Mouse (Mus musculus): ENCODE measurements around the gene Nusap1. TPM values are rescaled to one million over a fixed set of nuclear protein-coding genes. Genes with fewer than 3 reads are reported as not detected.
A peak's percentile ranks its signal among the peaks of the same experiment; 100 is the strongest.
"Not testable (repeated sequence)": the region's sequence is repeated elsewhere in the genome, so short reads cannot be mapped to it uniquely, and the experiment has no call there.

The Nusap1 gene
- polyA plus RNA-seq, 1 experiment from 2014 or later, result 19.6 TPM

- H3K4me3 ChIP-seq; H3K27ac ChIP-seq; ATAC-seq (ENCODE audit: low FRiP score); H3K4me1 ChIP-seq (replicated peaks); H3K9me3 ChIP-seq; H3K4me2 ChIP-seq; H3K9ac ChIP-seq; H3K27me3 ChIP-seq; H3K36me3 ChIP-seq: not testable (repeated sequence)
- WGBS, result 74% methylated on average over 23 of the region's 23 CpGs
Measured at GRCm38 (mm10) chr2:119665744-119666143, 47.6 kb downstream of the Nusap1 start.

GRCm38 (mm10) chr2:119669010-119669409 is 50.9 kb downstream of the Nusap1 start:
- ATAC-seq (ENCODE audit: low FRiP score), result no peak
- no peaks in the 10 kb centered on the region for H3K36me3 ChIP-seq
- peaks cover 4% of the 10 kb centered on the region for H3K4me1 ChIP-seq (replicated peaks)
- no peak overlapping the region for H3K9ac ChIP-seq
- 13% methylated on average over 7 of the region's 7 CpGs for WGBS
- H3K9me3 ChIP-seq, result no peaks in the 10 kb centered on the region
- no peak overlapping the region for H3K4me3 ChIP-seq
- peaks cover 7% of the 10 kb centered on the region; the same call in 1 of the 2 replicates for H3K27me3 ChIP-seq
- H3K27ac ChIP-seq, result no peak overlapping the region
- no peak overlapping the region for H3K4me2 ChIP-seq

- H3K27ac ChIP-seq, result peak within 1 kb of the TSS; percentile 84
- H3K27me3 ChIP-seq, result peaks cover 4% of the 10 kb centered on the region; the same call in 1 of the 2 replicates
- H3K4me1 ChIP-seq (replicated peaks), result peaks cover 32% of the 10 kb centered on the region
- H3K36me3 ChIP-seq, result no peaks in the 10 kb centered on the region
- peak within 1 kb of the TSS; percentile 88 for H3K4me2 ChIP-seq
- peak within 1 kb of the TSS; percentile 97 for H3K9ac ChIP-seq
- H3K9me3 ChIP-seq, result no peaks in the 10 kb centered on the region
- H3K4me3 ChIP-seq, result peak within 1 kb of the TSS; percentile 82
- WGBS, result under 1% methylated on average over 44 of the region's 58 CpGs
- peak; percentile 96 for ATAC-seq (ENCODE audit: low FRiP score)
Measured at GRCm38 (mm10) chr2:119674525-119675214, 56.6 kb downstream of the Nusap1 start, which contains the start of gene Rtf1. Gene Rtf1, plus strand, starts transcription at chr2:119675068.

- peak; percentile 90 for ATAC-seq (ENCODE audit: low FRiP score)
- H3K4me1 ChIP-seq (replicated peaks), result peaks cover 32% of the 10 kb centered on the region
- H3K4me3 ChIP-seq, result peak overlapping the region; percentile 82
- H3K9me3 ChIP-seq, result no peaks in the 10 kb centered on the region
- WGBS, result under 1% methylated on average over 38 of the region's 39 CpGs
- peak overlapping the region; percentile 88 for H3K4me2 ChIP-seq
- H3K27ac ChIP-seq, result peak overlapping the region; percentile 84
- H3K36me3 ChIP-seq, result no peaks in the 10 kb centered on the region
- H3K9ac ChIP-seq, result peak overlapping the region; percentile 97
- H3K27me3 ChIP-seq, result peaks cover 4% of the 10 kb centered on the region; the same call in 1 of the 2 replicates
Measured at GRCm38 (mm10) chr2:119675215-119675784, 57.2 kb downstream of the Nusap1 start.

- Histone ChIP-seq H3K9ac (peak overlapping the region; percentile 97), H3K4me1 (replicated peaks) (peaks cover 32% of the 10 kb centered on the region), H3K9me3 (no peaks in the 10 kb centered on the region), H3K27ac (0 out of 2 replicates have a peak overlapping the region, but pooled peaks have one; percentile 84), H3K4me2 (peak overlapping the region; percentile 88), H3K4me3 (peak overlapping the region; percentile 82), H3K27me3 (peaks cover 4% of the 10 kb centered on the region; the same call in 1 of the 2 replicates), H3K36me3 (no peaks in the 10 kb centered on the region)
- ATAC-seq (ENCODE audit: low FRiP score), result no peak
- 9% methylated on average over 5 of the region's 5 CpGs for WGBS
Measured at GRCm38 (mm10) chr2:119675831-119676230, 57.7 kb downstream of the Nusap1 start.

GRCm38 (mm10) chr2:119683706-119684105 is 65.6 kb downstream of the Nusap1 start:
- Histone ChIP-seq H3K27ac (no peak overlapping the region), H3K36me3 (peaks cover 17% of the 10 kb centered on the region), H3K4me2 (no peak overlapping the region), H3K9ac (no peak overlapping the region), H3K4me3 (no peak overlapping the region), H3K27me3 (no peaks in the 10 kb centered on the region), H3K4me1 (replicated peaks) (peaks cover 4% of the 10 kb centered on the region; the same call in 1 of the 2 replicates), H3K9me3 (no peaks in the 10 kb centered on the region)
- ATAC-seq (ENCODE audit: low FRiP score), result no peak
- WGBS, result 88% methylated on average over 2 of the region's 2 CpGs

GRCm38 (mm10) chr2:119692003-119692701 is 74.1 kb downstream of the Nusap1 start:
- Histone ChIP-seq H3K27me3 (no peaks in the 10 kb centered on the region), H3K36me3 (peaks cover 29% of the 10 kb centered on the region), H3K27ac (no peak overlapping the region), H3K9me3 (no peaks in the 10 kb centered on the region), H3K4me2 (no peak overlapping the region), H3K9ac (no peak overlapping the region), H3K4me3 (no peak overlapping the region), H3K4me1 (replicated peaks) (no peaks in the 10 kb centered on the region)
- WGBS, result 79% methylated on average over 9 of the region's 9 CpGs
- no peak for ATAC-seq (ENCODE audit: low FRiP score)

GRCm38 (mm10) chr2:119694826-119695225 is 76.7 kb downstream of the Nusap1 start:
- Histone ChIP-seq H3K9me3 (no peaks in the 10 kb centered on the region), H3K27ac (no peak overlapping the region), H3K27me3 (no peaks in the 10 kb centered on the region), H3K4me2 (no peak overlapping the region), H3K4me1 (replicated peaks) (no peaks in the 10 kb centered on the region), H3K4me3 (no peak overlapping the region), H3K36me3 (peaks cover 22% of the 10 kb centered on the region; the same call in 1 of the 2 replicates), H3K9ac (no peak overlapping the region)
- 94% methylated on average over 2 of the region's 2 CpGs for WGBS
- ATAC-seq (ENCODE audit: low FRiP score), result no peak

GRCm38 (mm10) chr2:119696111-119696510 is 78.0 kb downstream of the Nusap1 start:
- H3K4me2 ChIP-seq, result no peak overlapping the region
- no peaks in the 10 kb centered on the region for H3K9me3 ChIP-seq
- peaks cover 25% of the 10 kb centered on the region; the same call in 1 of the 2 replicates for H3K36me3 ChIP-seq
- no peaks in the 10 kb centered on the region for H3K27me3 ChIP-seq
- WGBS, result 90% methylated on average over 1 of the region's 1 CpGs
- no peak overlapping the region for H3K27ac ChIP-seq
- H3K4me3 ChIP-seq, result no peak overlapping the region
- H3K9ac ChIP-seq, result no peak overlapping the region
- ATAC-seq (ENCODE audit: low FRiP score), result no peak
- H3K4me1 ChIP-seq (replicated peaks), result no peaks in the 10 kb centered on the region

GRCm38 (mm10) chr2:119698472-119698871 is 80.4 kb downstream of the Nusap1 start:
- Histone ChIP-seq H3K4me3 (no peak overlapping the region), H3K9me3 (no peaks in the 10 kb centered on the region), H3K4me1 (replicated peaks) (no peaks in the 10 kb centered on the region), H3K27me3 (no peaks in the 10 kb centered on the region), H3K4me2 (no peak overlapping the region), H3K36me3 (peaks cover 32% of the 10 kb centered on the region), H3K9ac (no peak overlapping the region), H3K27ac (no peak overlapping the region)
- ATAC-seq (ENCODE audit: low FRiP score), result no peak
- 87% methylated on average over 2 of the region's 2 CpGs for WGBS

- Histone ChIP-seq H3K9me3 (no peaks in the 10 kb centered on the region), H3K4me3 (no peak overlapping the region), H3K27me3 (no peaks in the 10 kb centered on the region), H3K36me3 (peaks cover 30% of the 10 kb centered on the region), H3K4me2 (no peak overlapping the region), H3K4me1 (replicated peaks) (no peaks in the 10 kb centered on the region), H3K27ac (no peak overlapping the region), H3K9ac (no peak overlapping the region)
- no peak for ATAC-seq (ENCODE audit: low FRiP score)
- 96% methylated on average over 3 of the region's 3 CpGs for WGBS
Measured at GRCm38 (mm10) chr2:119699962-119700361, 81.9 kb downstream of the Nusap1 start.

Data from hindbrain, embryonic 13.5 days (tissue).